Mouse (Mus musculus) G1E (cell line): Measurements from ENCODE around the gene Trit1.

Experiments
- CTCF ChIP-seq: IDR thresholded peaks from 2 replicates; pipeline ENCODE4 v1.5.1; 2012; ENCODE audit warnings: low read depth, low read length, inconsistent platforms, mixed read lengths
- GATA1 ChIP-seq: IDR thresholded peaks from 2 replicates; pipeline ENCODE4 v1.6.1; 2012; ENCODE audit warnings: borderline replicate concordance, low read length, inconsistent platforms, mixed read lengths
- GATA2 ChIP-seq: IDR thresholded peaks from 2 replicates; pipeline ENCODE4 v1.6.1; 2012; ENCODE audit warnings: low read depth, low read length, inconsistent platforms, borderline replicate concordance
- TAL1 ChIP-seq: conservative IDR thresholded peaks from 2 replicates; pipeline ENCODE4 v1.6.1; 2012; ENCODE audit warnings: low read depth, low read length, inconsistent platforms, mixed read lengths

DNA sequence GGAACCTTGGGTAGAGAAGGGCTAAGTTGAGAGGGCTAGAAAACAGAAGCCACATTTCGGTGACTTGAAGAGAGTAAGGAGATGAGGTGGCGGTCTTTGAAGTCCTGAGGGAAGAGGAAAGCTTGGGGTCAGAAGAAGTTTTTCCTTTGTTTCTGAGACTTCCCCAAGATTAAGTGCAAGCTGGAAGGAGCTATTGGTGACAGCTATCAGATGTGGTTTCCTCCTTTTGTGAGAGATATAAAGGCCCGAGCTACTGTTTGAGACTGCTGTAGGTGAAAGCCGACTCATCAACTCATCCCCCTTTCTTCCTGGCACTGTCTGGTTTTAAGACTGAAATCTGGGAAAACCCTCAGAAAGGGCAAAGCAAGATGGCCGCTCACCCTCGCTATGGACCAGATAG, 52.2 kb downstream of the Trit1 start:
- TF ChIP-seq CTCF (no peak), GATA2 (no peak), TAL1 (no peak), GATA1 (no peak)
